Mouse (Mus musculus) embryo, embryonic 9.5 days (tissue): ENCODE data around the gene Mef2b.

ENCODE experiments used
- DNase-seq: peaks from one replicate; pipeline ENCODE4 v3.0.0-alpha.2; 2017; ENCODE audit errors: extremely low spot score

Gene Mef2b

GRCm38 (mm10) chr8:70139026-70139857 is at the start of gene Mef2b, which contains the start of the genes Rfxank and Borcs8:
Gene Mef2b, plus strand, starts transcription at chr8:70139711.
Gene Rfxank, minus strand, starts transcription at chr8:70139154.
Gene Borcs8, plus strand, starts transcription at chr8:70139499.
- peak; percentile 99 for DNase-seq

- DNase-seq, result no peak
Observed at GRCm38 (mm10) chr8:70092786-70093185, 46.7 kb upstream of the Mef2b start.

GRCm38 (mm10) chr8:70099276-70099675 is 40.2 kb upstream of the Mef2b start:
- DNase-seq, result no peak

- DNase-seq, result no peak
Observed at GRCm38 (mm10) chr8:70100241-70100640, 39.3 kb upstream of the Mef2b start.

GRCm38 (mm10) chr8:70104506-70104905 is 35.0 kb upstream of the Mef2b start:
- DNase-seq, result no peak

GRCm38 (mm10) chr8:70104922-70105321 is 34.6 kb upstream of the Mef2b start:
- no peak for DNase-seq

GRCm38 (mm10) chr8:70110451-70110850 is 29.1 kb upstream of the Mef2b start:
- DNase-seq, result no peak

GRCm38 (mm10) chr8:70111192-70111795 is 28.2 kb upstream of the Mef2b start:
- no peak for DNase-seq

GRCm38 (mm10) chr8:70112401-70113016 is 27.0 kb upstream of the Mef2b start:
- DNase-seq, result no peak

- DNase-seq, result no peak
Observed at GRCm38 (mm10) chr8:70114488-70114887, 25.0 kb upstream of the Mef2b start.

- DNase-seq, result no peak
Observed at GRCm38 (mm10) chr8:70114892-70115291, 24.6 kb upstream of the Mef2b start.

GRCm38 (mm10) chr8:70117611-70118010 is 21.9 kb upstream of the Mef2b start:
- DNase-seq, result peak; percentile 47

GRCm38 (mm10) chr8:70118726-70119700 is 20.5 kb upstream of the Mef2b start:
- no peak for DNase-seq

- peak; percentile 74 for DNase-seq
Observed at GRCm38 (mm10) chr8:70120667-70121066, 18.8 kb upstream of the Mef2b start, which contains the start of gene Ncan. Gene Ncan, minus strand, starts transcription at chr8:70120873.

GRCm38 (mm10) chr8:70122863-70123262 is 16.6 kb upstream of the Mef2b start:
- DNase-seq, result no peak

- DNase-seq, result no peak
Observed at GRCm38 (mm10) chr8:70124992-70125391, 14.5 kb upstream of the Mef2b start.

GRCm38 (mm10) chr8:70128435-70128834 is 11.1 kb upstream of the Mef2b start:
- DNase-seq, result no peak

GRCm38 (mm10) chr8:70129309-70129952 is 10.1 kb upstream of the Mef2b start:
- DNase-seq, result no peak

GRCm38 (mm10) chr8:70130066-70130465 is 9.4 kb upstream of the Mef2b start:
- DNase-seq, result no peak

- DNase-seq, result peak; percentile 83
Observed at GRCm38 (mm10) chr8:70131166-70131883, 8.2 kb upstream of the Mef2b start, which contains the start of gene Nr2c2ap. Gene Nr2c2ap, plus strand, starts transcription at chr8:70131333.
